Mouse (Mus musculus) heart, embryonic 12.5 days (tissue): ENCODE results near the gene Habp4. TPM values are rescaled to one million over a fixed set of nuclear protein-coding genes. Genes with fewer than 3 reads are reported as not detected.

ENCODE experiments used
- ATAC-seq: fragments of 200-750 bp; cut with Nextera tagmentation; 2 replicates; pipeline ENCODE4 v1.8.0; 2017; ENCODE audit warnings: moderate TSS enrichment, moderate library complexity; ENCODE audit not compliant: insufficient number of reproducible peaks, low FRiP score
- H3K27ac ChIP-seq: fragments of 300-500 bp; sonication (generic); 2 replicates; pipeline ENCODE4 v1.5.1; 2016; ENCODE audit warnings: mild to moderate bottlenecking, moderate library complexity; ENCODE audit not compliant: poor library complexity, severe bottlenecking
- H3K27me3 ChIP-seq: fragments of 300-500 bp; sonication (generic); replicated peaks from 2 replicates; pipeline ENCODE4 v1.6.1; 2016; ENCODE audit warnings: mild to moderate bottlenecking, moderate library complexity
- H3K36me3 ChIP-seq: fragments of 300-500 bp; sonication (generic); 2 replicates; pipeline ENCODE4 v1.6.1; 2016; ENCODE audit warnings: mild to moderate bottlenecking, moderate library complexity
- H3K4me1 ChIP-seq: fragments of 300-500 bp; sonication (generic); replicated peaks from 2 replicates; pipeline ENCODE4 v1.6.1; 2016; ENCODE audit warnings: mild to moderate bottlenecking
- H3K4me2 ChIP-seq: fragments of 300-500 bp; sonication (generic); 2 replicates; pipeline ENCODE4 v1.6.1; 2016; ENCODE audit warnings: mild to moderate bottlenecking, moderate library complexity
- H3K4me3 ChIP-seq: fragments of 300-500 bp; sonication (generic); 2 replicates; pipeline ENCODE4 v1.5.1; 2016; ENCODE audit warnings: mild to moderate bottlenecking
- H3K9ac ChIP-seq: fragments of 300-500 bp; sonication (generic); 2 replicates; pipeline ENCODE4 v1.6.1; 2016; ENCODE audit warnings: mild to moderate bottlenecking, moderate library complexity
- H3K9me3 ChIP-seq: fragments of 300-500 bp; sonication (generic); replicated peaks from 2 replicates; pipeline ENCODE4 v1.6.1; 2016; ENCODE audit warnings: mild to moderate bottlenecking, moderate library complexity
- WGBS: fragments of 180-500 bp; shearing (Covaris S2); methylation state at CpG from one replicate; pipeline ENCODE4 v1.1.7; 2016; 5-methylcytosine and 5-hydroxymethylcytosine counted together
- polyA plus RNA-seq: library from polyadenylated mRNA; unstranded; fragments of >200 nt; fragmentation: Nextera tagmentation; extraction: Ambion mirVana; gene quantifications from 2 replicates; pipeline ENCODE4 v1.2.1, GENCODE M21; 2016

Habp4 gene
- polyA plus RNA-seq = 69.8 and 75.7 TPM in 2 replicates

GRCm38 (mm10) chr13:64161548-64161915, at the start of gene Habp4:
TSS of gene Habp4 (plus strand) at chr13:64161824.
- Histone ChIP-seq H3K27me3 (no peaks in the 10 kb centered on the region), H3K9ac (peak within 1 kb of the TSS; percentile 94), H3K4me1 (peaks cover 17% of the 10 kb centered on the region; the same call in 1 of the 2 replicates), H3K4me3 (peak within 1 kb of the TSS; percentile 93), H3K36me3 (peaks cover 8% of the 10 kb centered on the region), H3K4me2 (peak within 1 kb of the TSS; percentile 94), H3K9me3 (peaks cover 5% of the 10 kb centered on the region), H3K27ac (peak within 1 kb of the TSS; percentile 85)
- ATAC-seq = peak; percentile 100
- WGBS = 0% methylated on average over 30 of the region's 31 CpGs

GRCm38 (mm10) chr13:64117442-64117841, 44.2 kb upstream of the Habp4 start:
- Histone ChIP-seq H3K27ac (no peak overlapping the region), H3K4me2 (no peak overlapping the region), H3K36me3 (no peaks in the 10 kb centered on the region), H3K9me3 (no peaks in the 10 kb centered on the region), H3K9ac (no peak overlapping the region), H3K4me3 (no peak overlapping the region), H3K27me3 (no peaks in the 10 kb centered on the region), H3K4me1 (no peaks in the 10 kb centered on the region)
- WGBS = 57% methylated on average over 2 of the region's 2 CpGs
- ATAC-seq = no peak

GRCm38 (mm10) chr13:64120760-64121159, 40.9 kb upstream of the Habp4 start:
- Histone ChIP-seq H3K9me3 (no peaks in the 10 kb centered on the region), H3K36me3 (no peaks in the 10 kb centered on the region), H3K4me3 (no peak overlapping the region), H3K27ac (no peak overlapping the region), H3K4me1 (no peaks in the 10 kb centered on the region), H3K9ac (no peak overlapping the region), H3K4me2 (no peak overlapping the region), H3K27me3 (no peaks in the 10 kb centered on the region)
- ATAC-seq = no peak
- 63% methylated on average over 4 of the region's 4 CpGs for WGBS

- 26% methylated on average over 6 of the region's 6 CpGs for WGBS
- Histone ChIP-seq H3K4me2 (no peak overlapping the region), H3K4me1 (no peaks in the 10 kb centered on the region), H3K9ac (no peak overlapping the region), H3K27ac (no peak overlapping the region), H3K27me3 (no peaks in the 10 kb centered on the region), H3K4me3 (no peak overlapping the region), H3K36me3 (no peaks in the 10 kb centered on the region), H3K9me3 (no peaks in the 10 kb centered on the region)
- ATAC-seq = no peak
Observed at GRCm38 (mm10) chr13:64123491-64124188, 38.0 kb upstream of the Habp4 start.

GRCm38 (mm10) chr13:64124886-64125285, 36.7 kb upstream of the Habp4 start:
- 91% methylated on average over 6 of the region's 6 CpGs for WGBS
- Histone ChIP-seq H3K4me1 (0 out of 2 replicates have a peak, but pooled peaks cover 3% of the 10 kb centered on the region), H3K36me3 (no peaks in the 10 kb centered on the region), H3K9ac (no peak overlapping the region), H3K4me3 (no peak overlapping the region), H3K4me2 (no peak overlapping the region), H3K27ac (no peak overlapping the region), H3K9me3 (no peaks in the 10 kb centered on the region), H3K27me3 (no peaks in the 10 kb centered on the region)
- no peak for ATAC-seq

- H3K36me3 ChIP-seq = no peaks in the 10 kb centered on the region
- no peak overlapping the region for H3K27ac ChIP-seq
- H3K9ac ChIP-seq = no peak overlapping the region
- no peak overlapping the region for H3K4me2 ChIP-seq
- 70% methylated on average over 4 of the region's 4 CpGs for WGBS
- no peaks in the 10 kb centered on the region for H3K9me3 ChIP-seq
- H3K27me3 ChIP-seq = no peaks in the 10 kb centered on the region
- H3K4me3 ChIP-seq = no peak overlapping the region
- no peak for ATAC-seq
- 0 out of 2 replicates have a peak, but pooled peaks cover 3% of the 10 kb centered on the region for H3K4me1 ChIP-seq
Observed at GRCm38 (mm10) chr13:64126316-64126715, 35.3 kb upstream of the Habp4 start.

GRCm38 (mm10) chr13:64128858-64129615, 32.6 kb upstream of the Habp4 start, which contains the start of gene Slc35d2:
TSS of gene Slc35d2 (minus strand) at chr13:64129368.
- peak; percentile 88 for ATAC-seq
- Histone ChIP-seq H3K4me1 (0 out of 2 replicates have a peak, but pooled peaks cover 3% of the 10 kb centered on the region), H3K9ac (peak within 1 kb of the TSS; percentile 76), H3K36me3 (peaks cover 9% of the 10 kb centered on the region), H3K4me3 (peak within 1 kb of the TSS; percentile 71), H3K9me3 (no peaks in the 10 kb centered on the region), H3K27me3 (no peaks in the 10 kb centered on the region), H3K27ac (peak within 1 kb of the TSS; percentile 60), H3K4me2 (peak within 1 kb of the TSS; percentile 68)
- WGBS = 6% methylated on average over 44 of the region's 44 CpGs

- H3K4me2 ChIP-seq = peak overlapping the region; percentile 68
- peaks cover 15% of the 10 kb centered on the region for H3K36me3 ChIP-seq
- peak overlapping the region; percentile 60; the same call in 1 of the 2 replicates for H3K27ac ChIP-seq
- no peaks in the 10 kb centered on the region for H3K9me3 ChIP-seq
- peak; percentile 82 for ATAC-seq
- WGBS = 42% methylated on average over 15 of the region's 15 CpGs
- H3K27me3 ChIP-seq = no peaks in the 10 kb centered on the region
- H3K9ac ChIP-seq = peak overlapping the region; percentile 76
- H3K4me3 ChIP-seq = peak overlapping the region; percentile 71
- 0 out of 2 replicates have a peak, but pooled peaks cover 3% of the 10 kb centered on the region for H3K4me1 ChIP-seq
Observed at GRCm38 (mm10) chr13:64129616-64130375, 31.8 kb upstream of the Habp4 start.

GRCm38 (mm10) chr13:64150121-64150520, 11.5 kb upstream of the Habp4 start:
- ATAC-seq = no peak
- Histone ChIP-seq H3K4me2 (peak overlapping the region; percentile 39), H3K36me3 (no peaks in the 10 kb centered on the region), H3K27ac (0 out of 2 replicates have a peak overlapping the region, but pooled peaks have one; percentile 3), H3K4me3 (peak overlapping the region; percentile 3; the same call in 1 of the 2 replicates), H3K4me1 (peaks cover 33% of the 10 kb centered on the region), H3K27me3 (no peaks in the 10 kb centered on the region), H3K9me3 (no peaks in the 10 kb centered on the region), H3K9ac (no peak overlapping the region)
- WGBS = 35% methylated on average over 5 of the region's 5 CpGs

- Histone ChIP-seq H3K27ac (peak overlapping the region; percentile 93), H3K9ac (peak overlapping the region; percentile 94), H3K4me2 (peak overlapping the region; percentile 86), H3K27me3 (no peaks in the 10 kb centered on the region), H3K36me3 (no peaks in the 10 kb centered on the region), H3K9me3 (no peaks in the 10 kb centered on the region), H3K4me3 (peak overlapping the region; percentile 93), H3K4me1 (peaks cover 37% of the 10 kb centered on the region)
- ATAC-seq = peak; percentile 43
- WGBS = under 1% methylated on average over 42 of the region's 42 CpGs
Observed at GRCm38 (mm10) chr13:64152241-64152669, 9.4 kb upstream of the Habp4 start.
